Mouse (Mus musculus): ENCODE data around the gene Ankrd35.

GRCm38 (mm10) chr3:96727343-96727827, 57.5 kb downstream of the Ankrd35 start, which contains the start of the genes Polr3c and Rnf115:
- TF ChIP-seq CTCF (IDR thresholded peaks at IDR 0.05; ENCODE audit: extremely low read depth, insufficient read length, insufficient replicate concordance, low read depth, low read length): no peak
- TF ChIP-seq POLR2A (IDR thresholded peaks at IDR 0.05; ENCODE audit: low read depth, low read length): peak; percentile 78; the same call in 1 of the 2 replicates

Measured in small intestine, adult 2 months (tissue).